Mouse (Mus musculus) naive thymus-derived CD4-positive, alpha-beta T cell, adult 5 months (primary cell): ENCODE measurements around the gene Exoc3. TPM values are rescaled to one million over a fixed set of nuclear protein-coding genes. Genes with fewer than 3 reads are reported as not detected.

Experiments
- polyA plus RNA-seq: library from polyadenylated mRNA; unstranded; fragments of 100-300 nt; shearing (Covaris generic); gene quantifications from one replicate; pipeline ENCODE4 v1.2.1, GENCODE M21; 2017

Gene Exoc3
- polyA plus RNA-seq, result 71.0 TPM

DNA sequence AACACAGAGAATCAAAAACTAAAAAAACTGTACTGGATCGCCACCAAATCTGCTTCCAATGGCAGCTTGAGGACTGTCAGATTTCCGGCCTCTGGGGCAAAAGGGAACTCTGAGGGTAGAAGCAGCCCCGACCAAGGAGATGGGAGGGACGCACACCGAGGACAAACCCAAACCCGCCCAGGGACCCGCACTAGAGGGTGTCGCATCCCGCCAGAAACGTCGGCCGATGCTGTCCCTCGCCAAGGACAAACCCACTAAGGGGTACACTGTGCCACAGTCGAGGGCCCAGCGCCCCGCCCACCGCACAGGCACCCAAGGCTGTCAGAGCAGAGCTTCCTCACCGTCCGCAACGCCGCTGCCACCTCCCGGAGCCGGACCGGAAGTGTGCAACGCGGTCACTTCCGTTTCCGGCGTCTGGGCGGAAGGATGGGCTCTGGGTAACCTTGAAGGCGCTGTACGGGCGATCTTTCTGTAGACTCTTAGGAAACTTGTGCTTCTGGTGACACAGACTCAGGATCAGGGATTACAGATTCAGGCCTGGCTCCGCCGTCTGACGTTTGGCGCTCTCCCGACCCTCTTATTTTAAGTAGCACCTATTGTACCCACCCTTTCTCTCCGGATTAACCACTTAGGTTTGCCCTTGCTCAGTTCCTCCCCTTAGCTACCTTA is at the start of gene Exoc3:
Gene Exoc3, minus strand, starts transcription at position 416 of the 669 bp plus-strand sequence.

DNA sequence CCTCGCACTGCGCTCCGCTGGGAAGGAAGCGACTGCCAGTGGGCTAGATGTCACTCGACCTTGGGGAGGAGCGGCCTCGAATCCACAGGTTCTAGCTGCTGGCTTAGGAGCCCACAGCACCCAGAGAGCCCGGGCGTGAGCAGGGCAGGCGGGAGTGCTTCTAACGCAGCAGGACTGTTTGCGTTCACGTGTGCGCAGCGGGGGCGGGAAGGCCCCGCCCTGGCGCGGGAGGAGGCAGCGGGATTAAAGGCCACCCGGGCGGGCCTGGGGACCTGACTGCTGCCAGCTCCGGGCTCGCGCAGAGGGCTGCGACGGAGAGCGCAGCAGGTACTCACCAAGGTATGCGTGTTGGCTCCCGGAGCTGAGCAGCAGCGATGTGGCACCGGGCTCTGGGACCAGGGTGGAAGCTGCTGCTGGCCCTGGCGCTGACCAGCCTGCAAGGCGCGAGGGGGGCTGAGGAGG is 87.4 kb downstream of the Exoc3 start, which contains the start of gene Slc9a3:
Gene Slc9a3, plus strand, starts transcription at position 317 of the 462 bp plus-strand sequence.

Other genes with a start within 250 kb of the Exoc3 start
- gene Zdhhc11, start 244.9 kb downstream of the Exoc3 start, polyA plus RNA-seq, result not detected
- 0.31 TPM for gene Tppp, start 199.3 kb downstream of the Exoc3 start, polyA plus RNA-seq
- gene Cep72, start 146.4 kb downstream of the Exoc3 start, polyA plus RNA-seq, result 7.5 TPM
- gene Slc9a3, start 87.3 kb downstream of the Exoc3 start, polyA plus RNA-seq, result not detected
- gene Ahrr, start 83.6 kb upstream of the Exoc3 start, polyA plus RNA-seq, result not detected
- gene Pdcd6, start 108.8 kb upstream of the Exoc3 start, polyA plus RNA-seq, result 144 TPM
- 305 TPM for gene Sdha, start 141.5 kb upstream of the Exoc3 start, polyA plus RNA-seq
- 30.0 TPM for gene Ccdc127, start 141.6 kb upstream of the Exoc3 start, polyA plus RNA-seq
- gene Lrrc14b, start 155.3 kb upstream of the Exoc3 start, polyA plus RNA-seq, result not detected
- 0.66 TPM for gene Zfp72, start 182.1 kb upstream of the Exoc3 start, polyA plus RNA-seq
- gene Ftl1-ps1, start 191.0 kb upstream of the Exoc3 start, polyA plus RNA-seq, result 51.3 TPM